Mouse (Mus musculus) CH12.LX (cell line): ENCODE measurements around the gene Atg10.

ENCODE experiments used
- CHD1 ChIP-seq: IDR thresholded peaks from 2 replicates; pipeline ENCODE4 v1.6.1; 2012; ENCODE audit warnings: low read depth, low read length, improper control_type of control experiment, inconsistent platforms
- CTCF ChIP-seq, 2 experiments: IDR thresholded peaks in 1 of 2; conservative IDR thresholded peaks in 1 of 2; 2 replicates each; pipeline ENCODE4 v1.5.1; 2011 to 2012; ENCODE audit warnings: low read depth in 2 of 2, low read length in 2 of 2, improper control_type of control experiment in 1 of 2, inconsistent platforms in 1 of 2, mild to moderate bottlenecking in 1 of 2, moderate library complexity in 1 of 2
- HCFC1 ChIP-seq: IDR thresholded peaks from 2 replicates; pipeline ENCODE4 v1.6.1; 2012; ENCODE audit warnings: low read depth, mild to moderate bottlenecking, inconsistent platforms, low read length, improper control_type of control experiment
- KAT2A ChIP-seq: IDR thresholded peaks from 2 replicates; pipeline ENCODE4 v1.6.1; 2012; ENCODE audit warnings: low read length, improper control_type of control experiment, inconsistent platforms; ENCODE audit not compliant: insufficient replicate concordance
- POLR2A ChIP-seq: IDR thresholded peaks from 2 replicates; pipeline ENCODE4 v1.6.1; 2011; ENCODE audit warnings: low read depth, mild to moderate bottlenecking, improper control_type of control experiment, low read length
- USF1 ChIP-seq: IDR thresholded peaks from 2 replicates; pipeline ENCODE4 v1.6.1; 2014; ENCODE audit warnings: low read depth, mild to moderate bottlenecking, inconsistent platforms, low read length, improper control_type of control experiment

GRCm38 (mm10) chr13:91187378-91188234, 36.2 kb downstream of the Atg10 start:
- TF ChIP-seq POLR2A (no peak), HCFC1 (no peak), CHD1 (no peak), KAT2A (no peak), USF1 (no peak), CTCF (conservative IDR thresholded peaks at IDR 0.05 in 1 of 2, IDR thresholded peaks at IDR 0.05 in 1 of 2; ENCODE audit: low read depth in 2 of 2, low read length in 2 of 2) (no peak)
